Mouse (Mus musculus) CH12.LX (cell line): ENCODE measurements around the gene Psip1. TPM values are rescaled to one million over a fixed set of nuclear protein-coding genes. Genes with fewer than 3 reads are reported as not detected.

Experiments used
- DNase-seq: peaks from one replicate; pipeline ENCODE4 v3.0.0-alpha.2; 2013; ENCODE audit errors: extremely low read depth
- H3K27ac ChIP-seq: 2 replicates; pipeline ENCODE4 v1.5.1; 2012; ENCODE audit warnings: low read depth, mild to moderate bottlenecking, control low read depth, moderate library complexity; ENCODE audit not compliant: insufficient read depth
- H3K27me3 ChIP-seq: replicated peaks from 2 replicates; pipeline ENCODE3; 2012; ENCODE audit warnings: inconsistent platforms
- H3K36me3 ChIP-seq, 2 experiments: replicated peaks in 1 of 2; 2 replicates each; pipeline versions ENCODE3 to v1.6.1; 2012; ENCODE audit warnings: inconsistent platforms in 1 of 2, low read length in 1 of 2, mild to moderate bottlenecking in 1 of 2, mixed read lengths in 1 of 2, moderate library complexity in 1 of 2; ENCODE audit not compliant: control insufficient read depth in 1 of 2, insufficient read depth in 1 of 2
- H3K4me1 ChIP-seq, 2 experiments: 2 replicates each; pipeline ENCODE4 v1.6.1; 2012; ENCODE audit warnings: inconsistent platforms in 1 of 2, moderate library complexity in 1 of 2; ENCODE audit not compliant: insufficient read depth in 2 of 2, control insufficient read depth in 1 of 2
- H3K4me2 ChIP-seq: 2 replicates; pipeline ENCODE4 v1.6.1; 2012; ENCODE audit warnings: low read depth, mild to moderate bottlenecking, control low read depth; ENCODE audit not compliant: poor library complexity, insufficient read depth, severe bottlenecking
- H3K4me3 ChIP-seq, 3 experiments: fragments of 150-350 bp in 1 of 3; sonication (generic) in 1 of 3; replicated peaks in 1 of 3; 2 replicates each; pipeline versions ENCODE3 to v1.5.1; 2011 to 2012; ENCODE audit warnings: low read depth in 2 of 3, low read length in 2 of 3, mild to moderate bottlenecking in 2 of 3, moderate library complexity in 2 of 3, control low read depth in 1 of 3, improper control_type of control experiment in 1 of 3, inconsistent platforms in 1 of 3, mixed read lengths in 1 of 3; ENCODE audit not compliant: poor library complexity in 1 of 3
- H3K79me2 ChIP-seq: replicated peaks from 2 replicates; pipeline ENCODE4 v1.6.1; 2012; ENCODE audit warnings: mild to moderate bottlenecking, moderate library complexity; ENCODE audit not compliant: control insufficient read depth, poor library complexity, insufficient read depth, severe bottlenecking; ENCODE audit errors: extremely low read depth
- H3K9ac ChIP-seq: 2 replicates; pipeline ENCODE4 v1.6.1; 2012; ENCODE audit warnings: low read depth, mild to moderate bottlenecking, control low read depth, moderate library complexity; ENCODE audit not compliant: insufficient read depth
- H3K9me3 ChIP-seq: replicated peaks from 2 replicates; pipeline ENCODE3; 2012; ENCODE audit warnings: low read length, inconsistent platforms, mixed read lengths
- BHLHE40 ChIP-seq: IDR thresholded peaks from 2 replicates; pipeline ENCODE4 v1.6.1; 2011; ENCODE audit warnings: mild to moderate bottlenecking, low read depth, low read length, improper control_type of control experiment
- CHD2 ChIP-seq: IDR thresholded peaks from 2 replicates; pipeline ENCODE4 v1.6.1; 2011; ENCODE audit warnings: low read length, improper control_type of control experiment
- CTCF ChIP-seq, 2 experiments: IDR thresholded peaks in 1 of 2; conservative IDR thresholded peaks in 1 of 2; 2 replicates each; pipeline ENCODE4 v1.5.1; 2011 to 2012; ENCODE audit warnings: low read depth in 2 of 2, low read length in 2 of 2, improper control_type of control experiment in 1 of 2, inconsistent platforms in 1 of 2, mild to moderate bottlenecking in 1 of 2, moderate library complexity in 1 of 2
- E2F4 ChIP-seq: IDR thresholded peaks from 2 replicates; pipeline ENCODE4 v1.6.1; 2011; ENCODE audit warnings: low read depth, low read length, improper control_type of control experiment; ENCODE audit not compliant: insufficient replicate concordance
- ELF1 ChIP-seq: IDR thresholded peaks from 2 replicates; pipeline ENCODE4 v1.6.1; 2014; ENCODE audit warnings: low read depth, mild to moderate bottlenecking, inconsistent platforms, low read length, improper control_type of control experiment
- EP300 ChIP-seq: IDR thresholded peaks from 2 replicates; pipeline ENCODE4 v1.6.1; 2011; ENCODE audit warnings: low read length, improper control_type of control experiment
- GABPA ChIP-seq: IDR thresholded peaks from 2 replicates; pipeline ENCODE4 v1.6.1; 2012; ENCODE audit warnings: low read depth, low read length, improper control_type of control experiment, inconsistent platforms; ENCODE audit not compliant: insufficient replicate concordance
- JUN ChIP-seq: IDR thresholded peaks from 2 replicates; pipeline ENCODE4 v1.6.1; 2011; ENCODE audit warnings: low read depth, mild to moderate bottlenecking, low read length, improper control_type of control experiment, moderate library complexity; ENCODE audit not compliant: insufficient read depth
- JUND ChIP-seq: conservative IDR thresholded peaks from 2 replicates; pipeline ENCODE4 v1.6.1; 2011; ENCODE audit warnings: low read depth, low read length, improper control_type of control experiment
- MAFK ChIP-seq: IDR thresholded peaks from 2 replicates; pipeline ENCODE4 v1.6.1; 2011; ENCODE audit warnings: low read length, improper control_type of control experiment; ENCODE audit not compliant: insufficient replicate concordance
- MAX ChIP-seq: IDR thresholded peaks from 2 replicates; pipeline ENCODE4 v1.6.1; 2011; ENCODE audit warnings: low read length, improper control_type of control experiment
- MAZ ChIP-seq: IDR thresholded peaks from 2 replicates; pipeline ENCODE4 v1.6.1; 2012; ENCODE audit warnings: low read depth, mild to moderate bottlenecking, inconsistent platforms, low read length, improper control_type of control experiment, moderate library complexity
- MXI1 ChIP-seq: IDR thresholded peaks from 2 replicates; pipeline ENCODE4 v1.6.1; 2011; ENCODE audit warnings: mild to moderate bottlenecking, low read depth, low read length, improper control_type of control experiment
- MYC ChIP-seq: IDR thresholded peaks from 2 replicates; pipeline ENCODE4 v1.6.1; 2011; ENCODE audit warnings: low read depth, mild to moderate bottlenecking, improper control_type of control experiment, low read length
- NELFE ChIP-seq: IDR thresholded peaks from 2 replicates; pipeline ENCODE4 v1.6.1; 2011; ENCODE audit warnings: low read depth, low read length, improper control_type of control experiment
- NRF1 ChIP-seq: IDR thresholded peaks from 2 replicates; pipeline ENCODE4 v1.6.1; 2014; ENCODE audit warnings: low read depth, mild to moderate bottlenecking, inconsistent platforms, low read length, improper control_type of control experiment, moderate library complexity
- PAX5 ChIP-seq: IDR thresholded peaks from 2 replicates; pipeline ENCODE4 v1.6.1; 2012; ENCODE audit warnings: low read length, inconsistent platforms, mixed read lengths
- POLR2A ChIP-seq: IDR thresholded peaks from 2 replicates; pipeline ENCODE4 v1.6.1; 2011; ENCODE audit warnings: low read depth, mild to moderate bottlenecking, improper control_type of control experiment, low read length
- RAD21 ChIP-seq: IDR thresholded peaks from 2 replicates; pipeline ENCODE4 v1.6.1; 2011; ENCODE audit warnings: low read depth, mild to moderate bottlenecking, low read length, improper control_type of control experiment, moderate library complexity
- RCOR1 ChIP-seq: conservative IDR thresholded peaks from 2 replicates; pipeline ENCODE4 v1.6.1; 2012; ENCODE audit warnings: low read depth, mild to moderate bottlenecking, inconsistent platforms, low read length, improper control_type of control experiment
- TCF12 ChIP-seq: IDR thresholded peaks from 2 replicates; pipeline ENCODE4 v1.6.1; 2014; ENCODE audit warnings: low read depth, mild to moderate bottlenecking, inconsistent platforms, low read length, improper control_type of control experiment
- UBTF ChIP-seq: IDR thresholded peaks from 2 replicates; pipeline ENCODE4 v1.6.1; 2012; ENCODE audit warnings: low read depth, mild to moderate bottlenecking, inconsistent platforms, low read length, improper control_type of control experiment, moderate library complexity
- ZKSCAN1 ChIP-seq: IDR thresholded peaks from 2 replicates; pipeline ENCODE4 v1.6.1; 2012; ENCODE audit warnings: low read depth, inconsistent platforms, low read length, improper control_type of control experiment, borderline replicate concordance
- ZNF384 ChIP-seq: IDR thresholded peaks from 2 replicates; pipeline ENCODE4 v1.6.1; 2012; ENCODE audit warnings: low read depth, low read length, improper control_type of control experiment, inconsistent platforms
- dilution Hi-C: fragments of 300-500 bp; cut with MboI; formaldehyde crosslinking; loops from 2 replicates; pipeline ENCODE4 v1.14.3; 2020; ENCODE audit warnings: low sequenced_read_pairs; ENCODE audit not compliant: extremely low pct_unique_long_range_greater_than_20kb, extremely low pct_ligation_motif_present
- in situ Hi-C: fragments of 300-500 bp; cut with MboI; formaldehyde crosslinking; loops from 3 replicates; pipeline ENCODE4 v1.14.3; 2019; ENCODE audit warnings: low sequenced_read_pairs, low pct_ligation_motif_present, low pct_unique_long_range_greater_than_20kb, mixed read lengths
- polyA plus RNA-seq: library from polyadenylated mRNA; unstranded; fragments of >175 nt; gene quantifications from 2 replicates; pipeline ENCODE4 v1.2.1, GENCODE M21; 2012; ENCODE audit warnings: low read depth; ENCODE audit not compliant: insufficient read length
- total RNA-seq, 2 experiments: library from RNA; depleted of rRNA; stranded (reverse); fragments of 300-350 nt in 1 of 2; fragments of >200 nt in 1 of 2; gene quantifications; 2 replicates each; pipeline ENCODE4 v1.2.3; 2012 to 2014

The Psip1 gene
- total and polyA plus RNA-seq, 3 experiments: 61.7 to 157 (median 107) TPM

GRCm38 (mm10) chr4:83428845-83429244, 57.4 kb downstream of the Psip1 start:
- peak; percentile 42 for DNase-seq
- H3K9ac ChIP-seq: no peak overlapping the region
- H3K9me3 ChIP-seq: no peaks in the 10 kb centered on the region
- H3K4me2 ChIP-seq: no peak overlapping the region
- H3K4me3 ChIP-seq: no peak overlapping the region
- in situ Hi-C loops (no loop called here), dilution Hi-C loops (no loop called here)
- peaks cover 12% of the 10 kb centered on the region for H3K79me2 ChIP-seq
- no peak overlapping the region for H3K27ac ChIP-seq
- H3K4me1 ChIP-seq: 0 out of 4 replicates have a peak, but pooled peaks cover 0 to 6% of the 10 kb centered on the region in 2 experiments
- H3K36me3 ChIP-seq: peaks cover 44 to 82% of the 10 kb centered on the region in 2 experiments
- TF ChIP-seq BHLHE40 (no peak), NRF1 (no peak), RAD21 (peak; percentile 36), CTCF (conservative IDR thresholded peaks at IDR 0.05 in 1 of 2, IDR thresholded peaks at IDR 0.05 in 1 of 2; ENCODE audit: low read depth in 2 of 2, low read length in 2 of 2) (peak; percentile 15 to 49; a peak in 2 of 4 replicates)
- no peaks in the 10 kb centered on the region for H3K27me3 ChIP-seq

- TF ChIP-seq CHD2: no peak
- no peak for TF ChIP-seq JUN
- TF ChIP-seq MAX: no peak
- no peak for TF ChIP-seq PAX5
- TF ChIP-seq RCOR1: no peak
- no peak for TF ChIP-seq MAFK
- TF ChIP-seq UBTF: no peak
- no peak for TF ChIP-seq MAZ
- no peak for TF ChIP-seq E2F4
- no peak for TF ChIP-seq ELF1
- no peak for TF ChIP-seq MXI1
- Histone ChIP-seq H3K36me3 (peaks cover 50 to 84% of the 10 kb centered on the region in 2 experiments), H3K4me2 (no peak overlapping the region), H3K79me2 (peaks cover 12% of the 10 kb centered on the region), H3K4me3 (no peak overlapping the region), H3K27ac (no peak overlapping the region), H3K4me1 (peaks cover 0 to 6% of the 10 kb centered on the region in 2 experiments; a peak in 1 of 4 replicates), H3K9ac (no peak overlapping the region), H3K27me3 (no peaks in the 10 kb centered on the region), H3K9me3 (no peaks in the 10 kb centered on the region)
- dilution Hi-C loops: no loop called here
- DNase-seq: no peak
- in situ Hi-C loops: no loop called here
These were observed 58.6 kb downstream of the Psip1 start for GRCm38 (mm10) chr4:83427696-83428095.

DNA sequence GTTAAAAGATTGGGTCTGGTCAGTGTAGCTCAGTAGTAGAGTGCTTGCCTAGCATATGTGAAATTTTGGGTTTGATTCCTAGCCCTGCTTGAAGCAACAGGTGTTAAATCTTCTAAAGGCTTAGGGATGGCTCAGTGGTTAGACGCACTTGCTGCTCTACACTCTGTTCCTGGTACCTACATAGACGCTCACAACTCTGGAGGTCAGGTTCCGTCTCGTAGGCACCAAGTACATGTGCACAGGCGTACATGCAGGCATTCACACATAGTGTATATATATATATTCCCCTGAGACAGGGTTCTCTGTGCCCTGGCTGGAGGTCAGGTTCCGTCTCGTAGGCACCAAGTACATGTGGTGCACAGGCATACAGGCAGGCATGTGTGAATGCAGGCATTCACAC, 59.1 kb downstream of the Psip1 start:
- Histone ChIP-seq H3K4me2 (no peak overlapping the region), H3K9ac (no peak overlapping the region), H3K9me3 (no peaks in the 10 kb centered on the region)
- no peak for DNase-seq
- dilution Hi-C loops: no loop called here
- no peak for TF ChIP-seq TCF12
- no peak for TF ChIP-seq ZNF384
- no peak for TF ChIP-seq ELF1
- TF ChIP-seq MYC: no peak
- TF ChIP-seq NELFE: no peak
- no peak for TF ChIP-seq GABPA
- TF ChIP-seq CTCF (conservative IDR thresholded peaks at IDR 0.05 in 1 of 2, IDR thresholded peaks at IDR 0.05 in 1 of 2; ENCODE audit: low read depth in 2 of 2, low read length in 2 of 2): no peak
- no peak for TF ChIP-seq MAFK
- TF ChIP-seq MAZ: no peak
- TF ChIP-seq MXI1: no peak
- no peak for TF ChIP-seq MAX
- TF ChIP-seq POLR2A: no peak
- TF ChIP-seq ZKSCAN1: no peak
- TF ChIP-seq JUND: no peak
- TF ChIP-seq EP300: no peak
- no peak for TF ChIP-seq UBTF
- TF ChIP-seq, all 38 proteins: peak for 0
- H3K36me3 ChIP-seq: peaks cover 51 to 81% of the 10 kb centered on the region in 2 experiments
- H3K4me1 ChIP-seq: peaks cover 0 to 9% of the 10 kb centered on the region in 2 experiments; a peak in 1 of 4 replicates
- no peak overlapping the region for H3K27ac ChIP-seq
- H3K4me3 ChIP-seq: no peak overlapping the region
- H3K27me3 ChIP-seq: no peaks in the 10 kb centered on the region
- H3K79me2 ChIP-seq: peaks cover 10% of the 10 kb centered on the region
- in situ Hi-C loops: no loop called here
